Mouse (Mus musculus): ENCODE measurements at regions not wholly inside any gene's neighbourhood (a gene's known extent, or its start where the extent isn't known, plus 50 kb on each side); places are given as distances from the start of the nearest gene placed in this dataset.
"Not testable (repeated sequence)": the region's sequence is repeated elsewhere in the genome, so short reads cannot be mapped to it uniquely, and the experiment has no call there.

DNA sequence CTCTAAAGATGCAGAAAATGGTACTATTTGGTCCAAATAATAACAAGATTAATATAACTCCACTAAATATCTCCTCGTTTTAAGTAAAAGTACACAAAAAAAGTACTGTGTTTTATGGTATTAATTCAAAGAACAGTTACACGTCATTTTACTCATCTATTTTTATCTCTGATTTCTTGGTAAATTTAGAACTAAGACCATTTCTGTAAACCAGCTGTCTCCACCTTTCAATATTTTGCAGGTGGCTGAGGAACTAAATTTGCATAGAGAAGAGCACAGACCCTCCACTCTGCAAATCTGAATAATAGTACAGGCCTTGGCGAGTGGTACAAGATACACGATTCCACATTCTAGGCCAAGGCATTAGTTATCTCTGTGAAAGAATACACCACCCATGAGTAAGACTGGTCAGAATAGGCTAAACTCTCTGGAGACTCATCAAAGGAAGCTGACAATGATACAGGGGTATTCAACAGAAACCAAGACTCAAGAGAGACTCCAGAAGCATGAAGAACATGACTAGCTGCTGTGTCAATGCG, 191.5 kb upstream of the Intu start:
- no peaks in the 10 kb centered on the region for H3K27me3 ChIP-seq (replicated peaks; ENCODE audit: control insufficient read depth, insufficient read depth, low read length)
- H3K27ac ChIP-seq (ENCODE audit: low read depth, low read length): no peak overlapping the region
- WGBS: 91% methylated on average over 5 of the region's 5 CpGs
- no peak overlapping the region for H3K4me2 ChIP-seq (ENCODE audit: low read length)
- H3K4me1 ChIP-seq (ENCODE audit: control insufficient read depth, insufficient read depth, low read depth, low read length): no peaks in the 10 kb centered on the region
- H3K9me3 ChIP-seq (ENCODE audit: control insufficient read depth, low read length): no peaks in the 10 kb centered on the region
- H3K36me3 ChIP-seq (ENCODE audit: control insufficient read depth, insufficient read depth, low read length): no peaks in the 10 kb centered on the region
- no peak overlapping the region for H3K9ac ChIP-seq (ENCODE audit: low read depth, low read length)
- ATAC-seq: no peak
- no peak overlapping the region for H3K4me3 ChIP-seq (ENCODE audit: low read length)

GRCm38 (mm10) chr3:40355103-40355502, 176.0 kb upstream of the Intu start:
- H3K4me2 ChIP-seq (ENCODE audit: low read length): no peak overlapping the region
- no peak for ATAC-seq
- WGBS: 37% methylated on average over 4 of the region's 4 CpGs
- no peak overlapping the region for H3K9ac ChIP-seq (ENCODE audit: low read depth, low read length)
- no peaks in the 10 kb centered on the region for H3K27me3 ChIP-seq (replicated peaks; ENCODE audit: control insufficient read depth, insufficient read depth, low read length)
- H3K27ac ChIP-seq (ENCODE audit: low read depth, low read length): no peak overlapping the region
- no peak overlapping the region for H3K4me3 ChIP-seq (ENCODE audit: low read length)
- no peaks in the 10 kb centered on the region for H3K36me3 ChIP-seq (ENCODE audit: control insufficient read depth, insufficient read depth, low read length)
- no peaks in the 10 kb centered on the region for H3K9me3 ChIP-seq (ENCODE audit: control insufficient read depth, low read length)
- no peaks in the 10 kb centered on the region; the same call in none of the 2 replicates for H3K4me1 ChIP-seq (ENCODE audit: control insufficient read depth, insufficient read depth, low read depth, low read length)

DNA sequence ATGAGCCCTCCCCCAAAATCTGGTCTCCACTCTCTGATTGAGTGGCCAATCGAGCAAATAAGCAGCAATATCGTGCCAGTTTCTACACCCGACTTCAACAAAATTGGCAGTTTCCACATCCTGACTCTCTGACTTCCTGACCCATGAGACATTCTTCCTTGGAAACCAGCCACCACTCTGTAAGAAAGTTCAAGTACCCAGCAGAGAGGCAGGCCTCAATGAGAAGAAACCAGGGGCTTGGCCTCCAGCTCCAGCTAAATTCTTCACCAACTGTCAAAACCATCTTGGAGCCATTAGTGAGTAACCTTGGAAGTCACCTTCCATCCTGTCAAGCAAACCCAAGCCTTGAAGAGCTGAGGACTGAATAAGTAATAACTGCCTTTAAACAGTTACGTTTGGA, 162.7 kb upstream of the Intu start:
- no peaks in the 10 kb centered on the region for H3K36me3 ChIP-seq (ENCODE audit: control insufficient read depth, insufficient read depth, low read length)
- 66% methylated on average over 4 of the region's 4 CpGs for WGBS
- no peaks in the 10 kb centered on the region for H3K4me1 ChIP-seq (ENCODE audit: control insufficient read depth, insufficient read depth, low read depth, low read length)
- no peak overlapping the region for H3K9ac ChIP-seq (ENCODE audit: low read depth, low read length)
- no peaks in the 10 kb centered on the region for H3K27me3 ChIP-seq (replicated peaks; ENCODE audit: control insufficient read depth, insufficient read depth, low read length)
- no peak for ATAC-seq
- no peaks in the 10 kb centered on the region for H3K9me3 ChIP-seq (ENCODE audit: control insufficient read depth, low read length)
- no peak overlapping the region for H3K27ac ChIP-seq (ENCODE audit: low read depth, low read length)
- H3K4me2 ChIP-seq (ENCODE audit: low read length): no peak overlapping the region
- H3K4me3 ChIP-seq (ENCODE audit: low read length): no peak overlapping the region

GRCm38 (mm10) chr3:40371411-40371810, 159.7 kb upstream of the Intu start:
- Histone ChIP-seq H3K4me3 (ENCODE audit: low read length) (no peak overlapping the region), H3K27ac (ENCODE audit: low read depth, low read length) (no peak overlapping the region), H3K4me2 (ENCODE audit: low read length) (no peak overlapping the region), H3K4me1 (ENCODE audit: control insufficient read depth, insufficient read depth, low read depth, low read length) (no peaks in the 10 kb centered on the region), H3K27me3 (replicated peaks; ENCODE audit: control insufficient read depth, insufficient read depth, low read length) (no peaks in the 10 kb centered on the region), H3K36me3 (ENCODE audit: control insufficient read depth, insufficient read depth, low read length) (no peaks in the 10 kb centered on the region), H3K9me3 (ENCODE audit: control insufficient read depth, low read length) (no peaks in the 10 kb centered on the region), H3K9ac (ENCODE audit: low read depth, low read length) (no peak overlapping the region)
- ATAC-seq: no peak
- 28% methylated on average over 7 of the region's 7 CpGs for WGBS

GRCm38 (mm10) chr3:40376220-40376619, 154.9 kb upstream of the Intu start:
- H3K9me3 ChIP-seq (ENCODE audit: control insufficient read depth, low read length); ATAC-seq; H3K27ac ChIP-seq (ENCODE audit: low read depth, low read length); H3K4me2 ChIP-seq (ENCODE audit: low read length); H3K4me1 ChIP-seq (ENCODE audit: control insufficient read depth, insufficient read depth, low read depth, low read length); H3K4me3 ChIP-seq (ENCODE audit: low read length); H3K36me3 ChIP-seq (ENCODE audit: control insufficient read depth, insufficient read depth, low read length); H3K27me3 ChIP-seq (replicated peaks; ENCODE audit: control insufficient read depth, insufficient read depth, low read length); H3K9ac ChIP-seq (ENCODE audit: low read depth, low read length): not testable (repeated sequence)

DNA sequence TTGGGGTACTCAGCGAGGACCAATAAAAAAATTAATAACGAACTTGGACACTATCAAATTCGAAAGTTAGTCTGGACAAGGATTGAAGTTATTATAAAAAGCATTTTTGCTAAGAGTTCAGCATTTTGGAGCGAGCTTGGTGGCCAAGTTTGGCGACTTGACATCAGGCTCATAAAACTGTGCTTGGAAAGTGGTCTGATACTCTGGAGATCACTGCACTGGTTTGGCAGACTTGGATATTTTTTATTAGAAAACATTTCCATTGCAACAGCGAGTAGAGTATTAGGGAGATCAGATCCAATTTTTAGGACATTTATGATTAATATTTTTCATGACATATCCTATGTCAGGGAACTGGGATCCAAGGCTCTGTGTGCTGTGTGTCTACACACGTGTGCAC, 153.7 kb upstream of the Intu start:
- H3K9ac ChIP-seq (ENCODE audit: low read depth, low read length): no peak overlapping the region
- H3K4me3 ChIP-seq (ENCODE audit: low read length): no peak overlapping the region
- no peaks in the 10 kb centered on the region for H3K9me3 ChIP-seq (ENCODE audit: control insufficient read depth, low read length)
- no peaks in the 10 kb centered on the region for H3K36me3 ChIP-seq (ENCODE audit: control insufficient read depth, insufficient read depth, low read length)
- H3K4me1 ChIP-seq (ENCODE audit: control insufficient read depth, insufficient read depth, low read depth, low read length): no peaks in the 10 kb centered on the region
- no peak overlapping the region for H3K4me2 ChIP-seq (ENCODE audit: low read length)
- no peak for ATAC-seq
- WGBS: 86% methylated on average over 7 of the region's 7 CpGs
- no peak overlapping the region for H3K27ac ChIP-seq (ENCODE audit: low read depth, low read length)
- H3K27me3 ChIP-seq (replicated peaks; ENCODE audit: control insufficient read depth, insufficient read depth, low read length): no peaks in the 10 kb centered on the region

- WGBS: 93% methylated on average over 2 of the region's 2 CpGs
Observed at GRCm38 (mm10) chr3:40379063-40379462, 152.0 kb upstream of the Intu start.

DNA sequence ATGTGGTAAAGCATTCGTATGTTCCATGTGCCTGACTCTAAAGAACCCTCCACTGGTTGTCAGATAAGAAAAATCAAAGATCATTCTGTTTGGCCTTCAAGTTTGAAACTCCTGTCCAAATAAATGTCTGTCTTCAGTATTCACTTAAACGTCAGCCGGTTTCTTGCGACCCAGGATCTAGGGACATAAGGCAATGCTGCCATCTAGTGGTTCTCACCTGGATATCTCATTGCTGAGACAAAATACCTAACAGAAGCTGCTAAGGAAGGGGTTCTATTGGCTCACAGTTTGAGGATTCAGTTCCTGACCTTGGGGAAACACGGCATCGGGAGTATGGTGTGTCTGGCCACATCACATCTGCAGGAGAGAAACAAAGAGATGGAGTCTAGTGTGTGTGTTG, 139.5 kb upstream of the Intu start:
- H3K4me3 ChIP-seq (ENCODE audit: low read length): no peak overlapping the region
- WGBS: 35% methylated on average over 6 of the region's 6 CpGs
- no peaks in the 10 kb centered on the region for H3K9me3 ChIP-seq (ENCODE audit: control insufficient read depth, low read length)
- H3K4me1 ChIP-seq (ENCODE audit: control insufficient read depth, insufficient read depth, low read depth, low read length): no peaks in the 10 kb centered on the region
- H3K9ac ChIP-seq (ENCODE audit: low read depth, low read length): no peak overlapping the region
- H3K36me3 ChIP-seq (ENCODE audit: control insufficient read depth, insufficient read depth, low read length): no peaks in the 10 kb centered on the region
- no peak overlapping the region for H3K27ac ChIP-seq (ENCODE audit: low read depth, low read length)
- no peak for ATAC-seq
- no peak overlapping the region for H3K4me2 ChIP-seq (ENCODE audit: low read length)
- no peaks in the 10 kb centered on the region for H3K27me3 ChIP-seq (replicated peaks; ENCODE audit: control insufficient read depth, insufficient read depth, low read length)

More at GRCm38 (mm10) chr3:40379063-40379462, 152.0 kb upstream of the Intu start:
- H3K4me2 ChIP-seq (ENCODE audit: low read length): no peak overlapping the region
- no peaks in the 10 kb centered on the region for H3K4me1 ChIP-seq (ENCODE audit: control insufficient read depth, insufficient read depth, low read depth, low read length)
- no peaks in the 10 kb centered on the region for H3K27me3 ChIP-seq (replicated peaks; ENCODE audit: control insufficient read depth, insufficient read depth, low read length)
- H3K4me3 ChIP-seq (ENCODE audit: low read length): no peak overlapping the region
- H3K27ac ChIP-seq (ENCODE audit: low read depth, low read length): no peak overlapping the region
- H3K9me3 ChIP-seq (ENCODE audit: control insufficient read depth, low read length): no peaks in the 10 kb centered on the region
- ATAC-seq: no peak
- no peak overlapping the region for H3K9ac ChIP-seq (ENCODE audit: low read depth, low read length)
- no peaks in the 10 kb centered on the region for H3K36me3 ChIP-seq (ENCODE audit: control insufficient read depth, insufficient read depth, low read length)

DNA sequence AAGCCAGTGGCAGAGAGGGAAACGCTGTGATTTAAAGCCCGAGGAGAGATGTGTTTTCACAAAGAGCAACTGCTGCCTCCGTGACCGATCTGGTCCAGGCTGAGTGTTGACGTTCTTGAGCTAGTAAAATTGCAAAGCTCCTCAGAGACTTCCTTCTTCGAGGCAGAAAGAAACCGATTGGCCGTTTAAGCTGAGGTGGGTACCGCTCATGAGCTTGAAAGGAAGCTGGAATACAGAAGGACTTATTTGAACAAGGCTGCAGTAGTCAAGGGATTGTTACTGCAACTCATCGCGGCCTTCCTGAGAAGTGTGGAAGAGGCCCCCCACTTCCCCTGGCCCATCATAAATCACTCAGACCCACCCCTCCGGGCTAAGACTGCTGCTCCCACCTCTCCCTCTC, 132.9 kb upstream of the Intu start:
- Histone ChIP-seq H3K36me3 (ENCODE audit: control insufficient read depth, insufficient read depth, low read length) (no peaks in the 10 kb centered on the region), H3K9ac (ENCODE audit: low read depth, low read length) (no peak overlapping the region), H3K4me2 (ENCODE audit: low read length) (peak overlapping the region; percentile 6; the same call in 1 of the 2 replicates), H3K4me1 (ENCODE audit: control insufficient read depth, insufficient read depth, low read depth, low read length) (no peaks in the 10 kb centered on the region), H3K27me3 (replicated peaks; ENCODE audit: control insufficient read depth, insufficient read depth, low read length) (no peaks in the 10 kb centered on the region), H3K9me3 (ENCODE audit: control insufficient read depth, low read length) (no peaks in the 10 kb centered on the region), H3K27ac (ENCODE audit: low read depth, low read length) (no peak overlapping the region), H3K4me3 (ENCODE audit: low read length) (no peak overlapping the region)
- no peak for ATAC-seq
- 73% methylated on average over 12 of the region's 12 CpGs for WGBS

DNA sequence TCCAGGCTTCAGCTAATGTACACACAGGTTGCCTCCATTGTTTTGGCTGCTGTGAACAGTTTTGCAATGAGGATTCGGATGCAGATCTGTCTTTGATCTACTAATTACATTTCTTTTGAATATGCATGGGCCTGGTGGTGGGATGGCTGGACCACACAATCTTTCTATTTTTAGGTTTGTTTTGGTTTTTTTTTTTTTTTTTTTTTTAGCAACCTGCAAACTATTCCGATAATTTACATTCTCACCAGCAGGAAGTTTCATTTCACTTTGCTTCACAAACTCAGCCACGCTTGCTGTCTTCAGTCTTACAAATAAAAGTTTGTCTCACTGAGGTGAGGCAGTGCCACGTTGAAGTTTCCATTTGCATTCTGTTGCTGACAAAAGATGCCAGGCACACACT, 127.7 kb upstream of the Intu start:
- WGBS: 73% methylated on average over 4 of the region's 4 CpGs
- ATAC-seq: no peak

More for the DNA sequence above, 127.7 kb upstream of the Intu start:
- H3K4me3 ChIP-seq (ENCODE audit: low read length): no peak overlapping the region
- no peaks in the 10 kb centered on the region for H3K36me3 ChIP-seq (ENCODE audit: control insufficient read depth, insufficient read depth, low read length)
- no peak overlapping the region for H3K9ac ChIP-seq (ENCODE audit: low read depth, low read length)
- H3K4me1 ChIP-seq (ENCODE audit: control insufficient read depth, insufficient read depth, low read depth, low read length): no peaks in the 10 kb centered on the region
- no peaks in the 10 kb centered on the region for H3K27me3 ChIP-seq (replicated peaks; ENCODE audit: control insufficient read depth, insufficient read depth, low read length)
- no peak overlapping the region for H3K27ac ChIP-seq (ENCODE audit: low read depth, low read length)
- no peaks in the 10 kb centered on the region for H3K9me3 ChIP-seq (ENCODE audit: control insufficient read depth, low read length)
- H3K4me2 ChIP-seq (ENCODE audit: low read length): no peak overlapping the region

All from hindbrain, embryonic 16.5 days (tissue).